Mouse (Mus musculus): ENCODE data around the gene Slc11a2.
"Not testable (repeated sequence)": the region's sequence is repeated elsewhere in the genome, so short reads cannot be mapped to it uniquely, and the experiment has no call there.

DNA sequence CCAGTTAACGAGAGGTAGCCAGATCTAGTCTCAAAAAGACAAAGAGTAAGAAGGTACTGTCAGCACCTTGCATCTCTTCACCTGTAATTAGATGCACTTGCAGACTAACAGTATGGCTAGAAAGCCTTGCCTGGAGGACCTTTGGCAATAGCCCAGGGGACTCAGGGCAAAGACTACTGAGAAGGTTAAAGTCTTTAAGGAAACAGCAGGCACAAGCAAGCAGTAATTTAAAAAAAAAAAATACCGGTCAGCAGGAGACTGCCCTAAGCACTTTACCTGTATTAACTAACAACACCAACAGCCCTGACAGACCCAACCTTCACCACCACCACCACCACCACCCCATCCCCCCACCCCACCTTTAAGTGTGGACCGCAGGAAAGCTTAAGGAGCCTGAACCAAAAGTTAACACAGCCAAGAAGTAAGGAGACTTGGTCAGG, 3.1 kb downstream of the Slc11a2 start, which contains the start of gene Gm5475:
- TF ChIP-seq EP300, CTCF (IDR thresholded peaks at IDR 0.05; ENCODE audit: low read depth): not testable (repeated sequence)

Data from liver, postnatal 0 days (tissue).